Mouse (Mus musculus) layer of hippocampus, postnatal 10 days (tissue): ENCODE data around the gene Rhox7b. TPM values are rescaled to one million over a fixed set of nuclear protein-coding genes. Genes with fewer than 3 reads are reported as not detected.
"Not testable (repeated sequence)": the region's sequence is repeated elsewhere in the genome, so short reads cannot be mapped to it uniquely, and the experiment has no call there.

Source experiments
- DNase-seq, 2 experiments: peaks; one replicate each; pipeline ENCODE4 v3.0.0; 2021; ENCODE audit warnings: low spot score in 2 of 2
- long read RNA-seq: library from polyadenylated mRNA; stranded (forward); transcript quantifications from one replicate; pipeline ENCODE4 v2.0.0, GENCODE M21; 2023
- total RNA-seq, 2 experiments: library from RNA; stranded (reverse); gene quantifications; 2 replicates each; pipeline ENCODE4 v1.2.3; 2021

The Rhox7b gene
- not detected for total RNA-seq
- long read RNA-seq, result 0 reads

- not testable (repeated sequence) for DNase-seq
Observed at GRCm38 (mm10) chrX:37897132-37897531, at the start of gene Rhox7b. Rhox7b (minus strand) TSS chrX:37897232.

GRCm38 (mm10) chrX:37916311-37916710 lies 19.3 kb upstream of the Rhox7b start:
- DNase-seq, result no peak

GRCm38 (mm10) chrX:37908581-37908980 lies 11.5 kb upstream of the Rhox7b start:
- DNase-seq, result peak; percentile 4 to 20

- DNase-seq, result peak in 1 of 2 experiments; percentile 4
Observed at GRCm38 (mm10) chrX:37903727-37904126, 6.7 kb upstream of the Rhox7b start.

GRCm38 (mm10) chrX:37901670-37902069 lies 4.6 kb upstream of the Rhox7b start, which contains the start of gene Rhox9:
Rhox9 (minus strand) TSS chrX:37901770.
- DNase-seq, result not testable (repeated sequence)

- no peak for DNase-seq
Observed at GRCm38 (mm10) chrX:37878844-37879243, 18.2 kb downstream of the Rhox7b start, which contains the start of gene Rhox8. Rhox8 (minus strand) TSS chrX:37878944.

- no peak for DNase-seq
Observed at GRCm38 (mm10) chrX:37871641-37872040, 25.4 kb downstream of the Rhox7b start.

Other genes with a start within 250 kb of the Rhox7b start
- not detected for gene Rhox4g, start 245.9 kb downstream of the Rhox7b start, total RNA-seq
- gene Rhox3h, start 228.5 kb downstream of the Rhox7b start, total RNA-seq, result not detected
- gene Rhox2h, start 224.0 kb downstream of the Rhox7b start, total RNA-seq, result not detected
- gene Rhox5, start 92.4 kb downstream of the Rhox7b start, total RNA-seq, result not detected
- gene Rhox6, start 70.3 kb downstream of the Rhox7b start, total RNA-seq, result not detected
- gene Rhox7a, start 65.5 kb downstream of the Rhox7b start, total RNA-seq, result not detected
- not detected for gene Rhox8, start 18.3 kb downstream of the Rhox7b start, total RNA-seq
- gene Rhox9, start 4.5 kb upstream of the Rhox7b start, total RNA-seq, result not detected
- not detected for gene Btg1-ps1, start 121.6 kb upstream of the Rhox7b start, total RNA-seq
- not detected for gene Btg1-ps2, start 145.9 kb upstream of the Rhox7b start, total RNA-seq
- gene Rhox10, start 169.2 kb upstream of the Rhox7b start, total RNA-seq, result not detected
- not detected for gene Rhox11, start 187.9 kb upstream of the Rhox7b start, total RNA-seq
- gene Rhox12, start 213.7 kb upstream of the Rhox7b start, total RNA-seq, result not detected
- not detected for gene Rhox13, start 224.0 kb upstream of the Rhox7b start, total RNA-seq